Mouse (Mus musculus): Measurements from ENCODE around the gene Emilin3.

DNA sequence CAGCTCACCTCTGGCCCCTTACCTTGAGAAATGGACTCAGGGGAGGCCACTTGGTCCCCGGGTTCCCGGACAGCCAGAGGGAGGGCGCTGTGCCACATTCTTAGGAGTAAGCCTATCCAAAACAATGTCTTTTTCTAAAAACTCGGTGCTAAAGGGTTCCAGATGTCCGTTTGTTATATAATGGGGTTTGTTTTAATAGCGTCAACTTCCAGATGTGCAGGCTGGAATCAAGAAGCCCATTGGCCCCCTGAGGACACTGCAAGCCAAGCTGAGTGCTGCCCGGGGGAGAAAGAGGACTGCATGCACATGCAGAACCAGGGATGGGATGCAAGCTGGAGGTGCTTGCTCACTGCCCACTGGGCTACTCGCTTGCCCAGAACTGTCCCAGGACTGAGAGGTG lies 20.2 kb upstream of the Emilin3 start:
- TF ChIP-seq POLR2A (IDR thresholded peaks at IDR 0.05; ENCODE audit: low read depth, low read length) (no peak), CTCF (IDR thresholded peaks at IDR 0.05; ENCODE audit: extremely low read depth, insufficient read length, insufficient replicate concordance, low read depth, low read length) (no peak)

Data from small intestine, adult 2 months (tissue).